Mouse (Mus musculus) skeletal muscle tissue, postnatal 0 days (tissue): ENCODE data around the gene Zfpl1. TPM values are rescaled to one million over a fixed set of nuclear protein-coding genes. Genes with fewer than 3 reads are reported as not detected.

Source experiments
- microRNA-seq, 2 experiments: library from miRNA; unstranded; fragments of <30 nt; microRNA quantifications; one replicate each; pipeline ENCODE4; 2016
- polyA plus RNA-seq: library from polyadenylated mRNA; unstranded; fragments of >200 nt; fragmentation: Nextera tagmentation; extraction: Ambion mirVana; gene quantifications from 2 replicates; pipeline ENCODE4 v1.2.1, GENCODE M21; 2015

Zfpl1 gene
- 31.9 and 37.9 TPM in 2 replicates for polyA plus RNA-seq

GRCm38 (mm10) chr19:6084478-6085248 lies at the start of gene Zfpl1, which contains the start of gene Cdca5:
Gene Zfpl1, minus strand, starts transcription at chr19:6084956.
Gene Cdca5, plus strand, starts transcription at chr19:6084983.

GRCm38 (mm10) chr19:6127760-6128341 lies 43.1 kb upstream of the Zfpl1 start, which contains the start of gene Snx15:
Gene Snx15, minus strand, starts transcription at chr19:6128304.

GRCm38 (mm10) chr19:6117986-6118676 lies 33.4 kb upstream of the Zfpl1 start, which contains the start of gene Sac3d1:
Gene Sac3d1, minus strand, starts transcription at chr19:6118650.

GRCm38 (mm10) chr19:6105586-6105985 lies 20.8 kb upstream of the Zfpl1 start, which contains the start of gene Naaladl1:
Gene Naaladl1, plus strand, starts transcription at chr19:6105782.

GRCm38 (mm10) chr19:6094119-6094518 lies 9.4 kb upstream of the Zfpl1 start, which contains the start of gene AC131692.1:
Gene AC131692.1, plus strand, starts transcription at chr19:6094419.

GRCm38 (mm10) chr19:6082156-6082555 lies 2.6 kb downstream of the Zfpl1 start, which contains the start of gene Gm28374:
Gene Gm28374, minus strand, starts transcription at chr19:6082256.

GRCm38 (mm10) chr19:6079983-6080480 lies 4.7 kb downstream of the Zfpl1 start, which contains the start of gene Tmem262:
Gene Tmem262, plus strand, starts transcription at chr19:6080033.

GRCm38 (mm10) chr19:6076564-6077393 lies 8.0 kb downstream of the Zfpl1 start, which contains the start of gene Vps51:
Gene Vps51, minus strand, starts transcription at chr19:6077231.

GRCm38 (mm10) chr19:6067724-6068415 lies 16.9 kb downstream of the Zfpl1 start, which contains the start of gene Tm7sf2:
Gene Tm7sf2, minus strand, starts transcription at chr19:6068373.

GRCm38 (mm10) chr19:6061021-6061533 lies 23.7 kb downstream of the Zfpl1 start, which contains the start of gene Znhit2:
Gene Znhit2, plus strand, starts transcription at chr19:6061192.

GRCm38 (mm10) chr19:6057313-6058096 lies 27.3 kb downstream of the Zfpl1 start, which contains the start of the genes Mrpl49 and Fau:
Gene Mrpl49, minus strand, starts transcription at chr19:6057785.
Gene Fau, plus strand, starts transcription at chr19:6057844.

GRCm38 (mm10) chr19:6046294-6047153 lies 38.2 kb downstream of the Zfpl1 start, which contains the start of gene Syvn1:
Gene Syvn1, plus strand, starts transcription at chr19:6046576.

Small RNAs within 50 kb of the gene (microRNA-seq; reads per million reads assigned to microRNA genes)
- 0.64 to 1.2 reads per million in 2 experiments for gene Mir6988

Other genes with a start within 250 kb of the Zfpl1 start
- 7.9 and 9.9 TPM in 2 replicates for gene Frmd8, start 209.7 kb downstream of the Zfpl1 start, polyA plus RNA-seq
- gene Slc25a45, start 207.1 kb downstream of the Zfpl1 start, polyA plus RNA-seq, result 2.9 and 4.3 TPM in 2 replicates
- 1.1 and 1.3 TPM in 2 replicates for gene Tigd3, start 190.8 kb downstream of the Zfpl1 start, polyA plus RNA-seq
- gene Dpf2, start 171.9 kb downstream of the Zfpl1 start, polyA plus RNA-seq, result 63.6 and 64.0 TPM in 2 replicates
- gene Cdc42ep2, start 160.1 kb downstream of the Zfpl1 start, polyA plus RNA-seq, result 19.1 and 20.6 TPM in 2 replicates
- 24.4 and 25.7 TPM in 2 replicates for gene Pola2, start 120.8 kb downstream of the Zfpl1 start, polyA plus RNA-seq
- gene Slc22a20, start 98.8 kb downstream of the Zfpl1 start, polyA plus RNA-seq, result 0.10 TPM in 1 of 2 replicates, not detected in the other
- 12.3 and 14.7 TPM in 2 replicates for gene Capn1, start 69.1 kb downstream of the Zfpl1 start, polyA plus RNA-seq
- gene Syvn1, start 38.4 kb downstream of the Zfpl1 start, polyA plus RNA-seq, result 14.2 and 18.7 TPM in 2 replicates
- gene Mrpl49, start 27.2 kb downstream of the Zfpl1 start, polyA plus RNA-seq, result 44.8 and 52.0 TPM in 2 replicates
- 518 and 572 TPM in 2 replicates for gene Fau, start 27.1 kb downstream of the Zfpl1 start, polyA plus RNA-seq
- gene Znhit2, start 23.8 kb downstream of the Zfpl1 start, polyA plus RNA-seq, result 26.3 and 30.6 TPM in 2 replicates
- 34.1 and 41.6 TPM in 2 replicates for gene Tm7sf2, start 16.6 kb downstream of the Zfpl1 start, polyA plus RNA-seq
- 30.0 and 31.2 TPM in 2 replicates for gene Vps51, start 7.7 kb downstream of the Zfpl1 start, polyA plus RNA-seq
- gene Tmem262, start 4.9 kb downstream of the Zfpl1 start, polyA plus RNA-seq, result not detected in 2 replicates
- 0.35 and 0.45 TPM in 2 replicates for gene Gm28374, start 2.7 kb downstream of the Zfpl1 start, polyA plus RNA-seq
- gene Cdca5, start within 50 bp of the Zfpl1 start, polyA plus RNA-seq, result 6.3 and 7.4 TPM in 2 replicates
- not detected in 2 replicates for gene AC131692.1, start 9.5 kb upstream of the Zfpl1 start, polyA plus RNA-seq
- 0.06 and 0.17 TPM in 2 replicates for gene Naaladl1, start 20.8 kb upstream of the Zfpl1 start, polyA plus RNA-seq
- 27.7 and 29.1 TPM in 2 replicates for gene Sac3d1, start 33.7 kb upstream of the Zfpl1 start, polyA plus RNA-seq
- 19.0 and 19.4 TPM in 2 replicates for gene Snx15, start 43.3 kb upstream of the Zfpl1 start, polyA plus RNA-seq
- gene Batf2, start 56.0 kb upstream of the Zfpl1 start, polyA plus RNA-seq, result 0.27 and 0.34 TPM in 2 replicates
- gene Arl2, start 56.6 kb upstream of the Zfpl1 start, polyA plus RNA-seq, result 103 and 109 TPM in 2 replicates
- not detected in 2 replicates for gene Majin, start 99.4 kb upstream of the Zfpl1 start, polyA plus RNA-seq
- not detected in 2 replicates for gene Gpha2, start 141.4 kb upstream of the Zfpl1 start, polyA plus RNA-seq
- 14.8 and 16.1 TPM in 2 replicates for gene Ppp2r5b, start 150.9 kb upstream of the Zfpl1 start, polyA plus RNA-seq
- gene Atg2a, start 156.7 kb upstream of the Zfpl1 start, polyA plus RNA-seq, result 4.6 and 5.9 TPM in 2 replicates
- gene Ehd1, start 191.8 kb upstream of the Zfpl1 start, polyA plus RNA-seq, result 59.1 and 78.1 TPM in 2 replicates
- gene Cdc42bpg, start 221.5 kb upstream of the Zfpl1 start, polyA plus RNA-seq, result 0.41 and 0.46 TPM in 2 replicates